Mouse (Mus musculus) cortical plate, adult 2 months (tissue): ENCODE results near the gene Erbb4. TPM values are rescaled to one million over a fixed set of nuclear protein-coding genes. Genes with fewer than 3 reads are reported as not detected.

Experiments
- H3K27ac ChIP-seq: fragments of 200-500 bp; 2 replicates; pipeline ENCODE4 v1.5.1; 2012; ENCODE audit warnings: low read length, control low read depth, inconsistent platforms; ENCODE audit not compliant: insufficient read depth
- H3K4me1 ChIP-seq: fragments of 200-500 bp; 2 replicates; pipeline ENCODE4 v1.6.1; 2011; ENCODE audit warnings: low read length; ENCODE audit not compliant: control insufficient read depth, insufficient read depth
- H3K4me3 ChIP-seq: fragments of 200-500 bp; 2 replicates; pipeline ENCODE4 v1.5.1; 2011; ENCODE audit warnings: mild to moderate bottlenecking, low read length, control low read depth; ENCODE audit not compliant: insufficient read depth
- CTCF ChIP-seq: fragments of 200-500 bp; IDR thresholded peaks from 2 replicates; pipeline ENCODE4 v1.5.1; 2011; ENCODE audit warnings: mild to moderate bottlenecking, control low read depth, low read length; ENCODE audit not compliant: insufficient read depth; ENCODE audit errors: extremely low read depth
- POLR2A ChIP-seq: fragments of 200-500 bp; IDR thresholded peaks from 2 replicates; pipeline ENCODE4 v1.6.1; 2011; ENCODE audit warnings: mild to moderate bottlenecking, low read length, control low read depth; ENCODE audit not compliant: insufficient read depth; ENCODE audit errors: extremely low read depth
- polyA plus RNA-seq: library from polyadenylated mRNA; depleted of rRNA; stranded (reverse); fragments of >200 nt; gene quantifications from 2 replicates; pipeline ENCODE4 v1.2.3, GENCODE M21; 2012

The Erbb4 gene
- polyA plus RNA-seq, 1 experiment = 11.4 TPM

DNA sequence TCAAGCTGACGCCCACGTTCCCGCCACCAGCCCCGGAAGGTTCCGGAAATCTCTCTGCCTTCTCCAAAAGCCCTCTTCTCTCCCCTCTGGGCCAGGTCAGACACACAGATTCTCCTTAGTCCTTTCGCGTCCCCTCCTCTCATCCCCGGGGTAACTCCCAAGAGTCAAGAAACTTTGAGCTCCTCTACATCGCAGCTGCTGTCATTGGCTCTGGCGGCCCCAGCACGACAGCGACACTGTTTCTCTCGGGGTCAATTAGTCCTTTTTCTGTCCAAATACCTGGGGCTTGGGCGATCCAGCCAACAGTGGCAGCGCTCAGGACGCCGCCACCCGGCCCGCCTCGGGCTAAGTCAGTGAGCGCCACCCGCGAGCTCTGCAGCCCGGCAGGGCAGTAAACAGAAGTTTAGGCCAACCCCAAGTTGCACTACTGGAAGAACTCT lies 1.5 kb downstream of the Erbb4 start:
- Histone ChIP-seq H3K4me3 (peak overlapping the region; percentile 91), H3K4me1 (no peaks in the 10 kb centered on the region), H3K27ac (peak overlapping the region; percentile 93)
- TF ChIP-seq POLR2A (no peak), CTCF (no peak)

DNA sequence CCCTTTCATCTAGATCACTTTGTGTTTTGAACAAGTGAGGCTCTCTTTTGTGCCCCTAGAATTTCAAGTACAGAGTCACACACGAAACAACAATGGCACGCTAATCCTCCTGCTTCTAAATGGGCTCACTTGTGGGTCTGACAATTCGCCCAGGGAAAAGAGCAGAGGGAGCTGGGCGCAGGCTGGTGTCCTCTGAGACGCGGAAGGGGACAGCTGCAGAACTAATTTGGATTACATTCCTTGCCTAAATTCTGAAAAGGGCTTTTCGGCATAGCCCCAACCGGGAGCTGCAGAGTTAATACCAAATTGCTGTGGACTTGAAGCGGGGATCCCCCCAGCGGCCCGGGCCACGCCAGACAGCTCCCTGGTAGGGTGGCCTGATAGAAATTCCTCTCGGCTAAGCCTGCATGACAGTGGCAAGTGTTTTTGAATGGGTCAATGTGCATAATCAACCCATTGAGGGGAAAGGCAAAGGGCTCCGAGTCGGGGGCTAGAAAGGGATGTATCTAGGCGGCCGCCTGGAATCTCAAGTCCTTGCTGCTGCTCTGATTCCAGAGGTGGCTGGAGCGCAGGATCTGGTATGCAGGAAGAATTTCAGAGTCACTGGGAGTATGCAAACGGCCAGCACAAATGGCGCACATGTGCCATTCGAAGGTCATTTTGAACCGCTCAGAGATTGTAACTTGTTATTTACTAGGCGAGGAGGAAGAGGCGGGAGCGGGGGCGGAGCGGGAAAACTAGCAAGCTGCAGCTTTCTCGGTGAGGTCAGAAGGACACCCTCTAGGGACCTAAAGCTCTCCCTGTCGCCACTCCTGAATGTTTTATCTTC lies 2.2 kb downstream of the Erbb4 start:
- TF ChIP-seq CTCF = no peak
- TF ChIP-seq POLR2A = no peak
- no peaks in the 10 kb centered on the region for H3K4me1 ChIP-seq
- H3K4me3 ChIP-seq = peak overlapping the region; percentile 91
- H3K27ac ChIP-seq = peak overlapping the region; percentile 93

DNA sequence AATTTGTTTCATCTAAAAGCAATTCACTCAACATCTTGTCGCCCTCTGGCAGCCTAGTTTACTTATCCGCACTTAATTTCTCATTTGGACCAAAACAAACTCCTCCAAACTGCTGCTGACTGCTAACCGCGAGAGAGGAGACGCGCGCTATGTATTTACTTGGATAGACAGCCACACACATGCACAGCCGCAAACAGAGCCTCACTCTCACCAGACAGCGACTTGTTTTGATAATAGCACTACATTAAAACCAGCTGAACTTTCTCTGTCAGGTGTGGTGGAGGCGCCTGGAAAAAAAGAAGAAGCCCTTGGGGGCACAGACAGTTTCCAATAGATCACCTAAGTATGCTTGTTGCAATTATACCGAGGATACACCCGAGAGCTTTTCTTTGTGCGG lies 2.8 kb downstream of the Erbb4 start:
- Histone ChIP-seq H3K4me3 (peak overlapping the region; percentile 91), H3K27ac (no peak overlapping the region), H3K4me1 (no peaks in the 10 kb centered on the region)
- TF ChIP-seq CTCF (no peak), POLR2A (no peak)

DNA sequence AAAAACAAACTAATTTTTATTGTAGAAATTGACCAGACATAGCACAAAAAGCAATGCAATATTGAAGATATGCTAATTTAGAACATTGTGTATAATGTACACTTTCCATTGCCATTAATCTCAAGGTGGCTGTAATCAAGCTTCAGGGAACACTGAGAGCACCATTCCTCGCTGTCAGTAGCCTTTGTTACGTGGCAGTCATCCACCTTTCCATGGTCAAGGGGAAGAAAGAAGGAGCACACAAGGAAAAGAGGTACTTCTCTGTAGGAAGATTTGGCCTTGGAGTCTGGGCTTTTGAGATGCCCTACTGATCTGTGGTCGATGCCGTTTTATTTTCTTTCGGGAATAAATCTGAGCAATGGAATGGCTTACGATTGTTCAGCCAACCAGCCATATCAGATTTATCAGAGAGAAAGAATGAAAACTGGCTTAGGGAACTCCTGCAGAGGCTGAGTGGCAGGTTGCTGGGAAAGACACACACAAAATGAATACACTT lies 4.6 kb downstream of the Erbb4 start:
- H3K4me3 ChIP-seq = no peak overlapping the region; the same call in 1 of the 2 replicates
- H3K4me1 ChIP-seq = no peaks in the 10 kb centered on the region
- no peak overlapping the region for H3K27ac ChIP-seq
- TF ChIP-seq POLR2A (no peak), CTCF (no peak)

DNA sequence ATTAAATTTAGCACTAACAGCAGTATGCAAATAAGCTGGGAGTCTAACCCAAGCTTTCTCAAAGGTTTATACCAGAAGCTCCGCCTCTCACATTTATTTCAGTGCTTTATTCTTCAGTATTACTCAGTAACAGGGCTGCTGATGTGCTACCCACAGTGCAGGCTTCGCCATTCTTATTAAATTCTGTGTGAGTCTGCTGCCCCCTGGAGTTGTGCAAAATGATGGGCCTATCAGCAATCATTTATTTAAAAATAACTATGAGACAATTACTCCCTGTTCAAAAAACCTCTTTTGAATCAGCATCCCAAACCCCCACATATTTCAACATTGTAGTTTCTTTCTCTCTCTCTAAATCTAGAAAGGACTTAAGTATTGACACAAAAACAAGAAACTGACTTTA lies 6.2 kb downstream of the Erbb4 start:
- H3K4me3 ChIP-seq = no peak overlapping the region
- H3K27ac ChIP-seq = no peak overlapping the region
- TF ChIP-seq POLR2A = no peak
- TF ChIP-seq CTCF = no peak
- no peaks in the 10 kb centered on the region for H3K4me1 ChIP-seq

DNA sequence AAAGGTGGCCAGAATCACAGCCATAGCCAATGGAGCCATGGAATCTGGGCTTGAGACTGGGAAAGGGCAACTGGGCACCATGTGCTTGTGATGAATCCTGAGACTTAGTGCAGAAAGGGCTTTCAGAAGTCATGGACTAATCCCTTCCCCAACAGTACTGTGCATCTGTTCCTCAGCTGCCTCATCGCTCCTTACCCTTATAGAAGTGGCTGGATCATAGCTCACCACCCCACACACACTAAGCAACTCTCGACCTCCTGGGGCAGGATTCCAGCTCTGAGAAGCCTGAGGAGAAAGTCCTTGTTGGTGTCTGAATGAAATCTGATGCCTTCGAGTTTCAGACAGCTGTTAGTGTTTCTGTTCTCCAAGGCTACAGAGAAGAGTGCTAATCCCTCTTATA lies 14.8 kb downstream of the Erbb4 start:
- H3K27ac ChIP-seq = no peak overlapping the region
- no peak for TF ChIP-seq POLR2A
- no peak for TF ChIP-seq CTCF

DNA sequence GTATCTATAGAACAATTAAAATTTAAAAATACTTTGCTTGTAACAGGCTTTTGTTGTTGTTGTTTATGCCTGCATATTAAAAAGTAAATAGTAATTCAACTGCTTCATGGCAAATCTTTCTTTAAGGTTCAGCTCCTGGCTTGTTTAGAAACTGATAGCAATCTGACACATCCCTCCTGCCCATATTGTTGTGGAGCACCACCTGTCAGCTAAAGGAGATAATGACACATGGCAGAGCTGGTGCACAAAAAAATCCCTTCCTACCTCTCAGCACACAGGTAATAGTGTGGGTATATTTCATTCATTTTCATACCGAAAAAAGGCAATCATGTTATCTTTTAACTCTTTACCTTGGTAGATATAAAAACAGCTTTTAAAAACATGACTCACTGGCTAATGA lies 18.5 kb downstream of the Erbb4 start:
- Histone ChIP-seq H3K4me3 (no peak overlapping the region), H3K27ac (no peak overlapping the region), H3K4me1 (no peaks in the 10 kb centered on the region)
- TF ChIP-seq CTCF = no peak
- no peak for TF ChIP-seq POLR2A

More for the DNA sequence above, 14.8 kb downstream of the Erbb4 start:
- Histone ChIP-seq H3K4me1 (no peaks in the 10 kb centered on the region), H3K4me3 (no peak overlapping the region)

DNA sequence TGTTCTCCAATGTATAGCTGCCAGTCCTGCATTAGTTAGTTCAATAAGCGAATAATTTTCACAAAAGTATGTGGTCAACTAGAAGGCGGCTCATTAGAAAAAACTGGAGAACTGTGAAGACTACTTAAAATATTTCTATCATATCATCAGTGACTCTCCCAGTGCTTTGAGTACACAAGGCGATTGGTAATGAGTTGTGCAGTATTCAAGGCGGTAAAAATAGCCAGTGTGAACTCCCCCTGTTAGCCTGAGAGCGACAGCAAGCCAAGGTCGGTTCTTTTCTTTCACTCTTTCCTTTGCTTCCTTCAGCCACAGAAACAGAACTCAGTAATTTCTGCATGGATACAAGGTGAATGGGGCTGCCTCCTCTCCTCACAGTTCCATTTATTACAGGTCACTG lies 22.1 kb downstream of the Erbb4 start:
- Histone ChIP-seq H3K4me3 (no peak overlapping the region), H3K4me1 (no peaks in the 10 kb centered on the region), H3K27ac (no peak overlapping the region)
- TF ChIP-seq POLR2A = no peak
- TF ChIP-seq CTCF = no peak

DNA sequence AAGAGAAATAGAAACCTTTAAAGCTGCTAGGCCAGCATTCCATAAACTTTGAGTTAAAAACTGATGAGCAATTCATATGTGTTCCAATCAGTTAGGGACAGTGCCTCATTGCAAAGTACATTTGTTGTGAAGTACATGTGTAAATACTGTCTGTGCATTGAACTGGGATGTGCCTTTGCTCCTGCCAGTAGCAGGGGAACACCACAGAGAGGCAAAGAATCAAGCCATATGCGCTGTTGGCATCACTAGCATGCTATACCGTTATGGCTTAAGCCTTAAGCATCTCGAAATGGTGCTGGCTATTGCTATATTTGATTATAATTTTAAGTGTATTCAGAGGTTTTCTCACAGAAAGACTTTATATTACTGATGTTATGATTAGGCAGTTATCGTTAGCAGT lies 58.9 kb downstream of the Erbb4 start:
- Histone ChIP-seq H3K4me1 (no peaks in the 10 kb centered on the region), H3K27ac (no peak overlapping the region), H3K4me3 (no peak overlapping the region)
- no peak for TF ChIP-seq POLR2A
- no peak for TF ChIP-seq CTCF

DNA sequence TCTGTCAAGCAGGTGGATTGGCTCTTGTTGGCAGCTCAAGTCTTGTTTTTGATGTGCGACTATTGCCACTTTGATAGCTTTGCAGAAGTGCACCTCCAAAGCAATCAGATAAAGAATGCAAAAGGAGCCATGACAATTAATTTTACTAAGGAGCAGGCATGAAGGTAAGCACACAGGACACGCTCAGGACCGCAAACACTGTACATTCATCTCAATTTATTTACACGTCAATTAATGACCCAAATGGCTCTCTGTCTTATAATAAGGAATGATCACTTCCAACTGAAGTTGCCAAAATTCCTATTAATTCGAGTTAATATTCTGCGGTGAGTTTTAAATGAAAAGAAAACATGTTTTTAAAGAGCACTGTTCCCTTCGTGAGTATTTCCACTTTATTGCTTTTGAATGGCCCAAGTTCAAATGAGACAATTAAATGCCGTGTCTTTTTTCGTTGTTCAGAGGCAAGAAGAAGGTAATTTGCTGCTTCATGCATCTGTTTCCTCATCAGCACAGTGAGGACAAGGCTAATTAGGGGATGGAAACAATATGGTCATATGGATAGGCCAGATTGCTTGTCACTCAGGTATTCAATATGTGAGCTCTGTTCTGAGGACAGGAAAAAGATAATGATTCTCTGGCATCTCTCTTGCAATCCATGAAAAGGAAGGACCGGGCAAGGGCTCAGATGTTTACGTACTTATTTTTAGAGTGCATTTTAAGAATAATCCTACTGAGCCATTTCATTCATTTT lies 61.5 kb downstream of the Erbb4 start:
- TF ChIP-seq CTCF (no peak), POLR2A (no peak)
- no peak overlapping the region for H3K27ac ChIP-seq
- no peaks in the 10 kb centered on the region for H3K4me1 ChIP-seq
- no peak overlapping the region for H3K4me3 ChIP-seq
